Mouse (Mus musculus) forebrain, postnatal 0 days (tissue): ENCODE results near the gene Dot1l. TPM values are rescaled to one million over a fixed set of nuclear protein-coding genes. Genes with fewer than 3 reads are reported as not detected.

Experiments
- ATAC-seq: fragments of 200-750 bp; cut with Nextera tagmentation; 2 replicates; pipeline ENCODE4 v1.8.0; 2017; ENCODE audit warnings: mild to moderate bottlenecking, moderate library complexity
- DNase-seq: peaks from one replicate; pipeline ENCODE4 v3.0.0-alpha.2; 2015
- H3K27ac ChIP-seq: fragments of 300-500 bp; sonication (generic); 2 replicates; pipeline ENCODE4 v1.5.1; 2014; ENCODE audit warnings: low read depth, mild to moderate bottlenecking, antibody characterized with exemption, low read length, moderate library complexity, mixed read lengths
- H3K27me3 ChIP-seq: fragments of 300-500 bp; sonication (generic); 2 replicates; pipeline ENCODE4 v1.6.1; 2014; ENCODE audit warnings: mild to moderate bottlenecking, low read length, mixed read lengths; ENCODE audit not compliant: insufficient read depth
- H3K36me3 ChIP-seq: fragments of 300-500 bp; sonication (generic); 2 replicates; pipeline ENCODE4 v1.6.1; 2014; ENCODE audit warnings: mild to moderate bottlenecking, moderate library complexity; ENCODE audit not compliant: insufficient read depth
- H3K4me1 ChIP-seq: fragments of 300-500 bp; sonication (generic); 2 replicates; pipeline ENCODE4 v1.6.1; 2014; ENCODE audit warnings: antibody characterized with exemption; ENCODE audit not compliant: insufficient read depth
- H3K4me2 ChIP-seq: fragments of 300-500 bp; sonication (generic); 2 replicates; pipeline ENCODE4 v1.6.1; 2014; ENCODE audit warnings: low read depth, mild to moderate bottlenecking, moderate library complexity
- H3K4me3 ChIP-seq: fragments of 300-500 bp; sonication (generic); 2 replicates; pipeline ENCODE4 v1.5.1; 2014; ENCODE audit warnings: low read depth, low read length, mixed read lengths
- H3K9ac ChIP-seq: fragments of 300-500 bp; sonication (generic); 2 replicates; pipeline ENCODE4 v1.6.1; 2014; ENCODE audit warnings: mild to moderate bottlenecking
- H3K9me3 ChIP-seq: fragments of 300-500 bp; sonication (generic); 2 replicates; pipeline ENCODE4 v1.6.1; 2016; ENCODE audit warnings: low read length
- CTCF ChIP-seq: sonication (generic); IDR thresholded peaks from 2 replicates; pipeline ENCODE4 v1.5.1; 2016; ENCODE audit warnings: antibody characterized with exemption, control low read depth, low read depth
- WGBS: fragments of 180-500 bp; shearing (Covaris S2); extraction: QIAGEN DNeasy Blood & Tissue Kit; methylation state at CpG from one replicate; pipeline ENCODE4 v1.1.7; 2014; 5-methylcytosine and 5-hydroxymethylcytosine counted together
- microRNA counts: library from miRNA; unstranded; fragments of <30 nt; microRNA quantifications from one replicate; lab custom pipeline; 2015
- microRNA-seq, 2 experiments: library from miRNA; unstranded; fragments of <30 nt; microRNA quantifications; one replicate each; pipeline ENCODE4; 2016
- polyA plus RNA-seq: library from polyadenylated mRNA; unstranded; fragments of >200 nt; fragmentation: Nextera tagmentation; extraction: Ambion mirVana; gene quantifications from 2 replicates; pipeline ENCODE4 v1.2.1, GENCODE M21; 2015
- total RNA-seq: library from RNA; depleted of rRNA; stranded (reverse); fragments of >200 nt; gene quantifications from 2 replicates; pipeline ENCODE4 v1.2.3, GENCODE M21; 2014; rRNA removed

Gene Dot1l
- total and polyA plus RNA-seq, 2 experiments from 2014 or later = 8.5 to 15.9 TPM

DNA sequence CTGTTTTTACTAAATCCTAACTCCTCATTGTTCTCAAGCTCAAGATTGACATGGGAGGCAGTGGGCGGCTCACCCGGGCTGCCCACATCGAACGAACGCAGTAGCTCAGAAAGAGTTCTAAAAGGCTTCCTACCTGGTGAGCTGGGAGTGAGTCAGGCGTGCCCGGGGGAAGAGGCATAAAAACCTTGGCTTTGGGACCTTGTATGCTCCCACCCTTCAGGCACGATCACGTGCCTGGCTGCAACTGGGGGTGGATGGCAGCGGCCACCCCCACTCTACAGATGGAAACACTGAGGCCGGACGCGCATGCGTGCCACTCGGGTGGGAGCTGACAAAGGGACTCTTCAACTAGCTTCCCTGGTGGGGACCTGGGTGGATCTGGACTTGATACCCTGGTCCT, 87.3 kb downstream of the Dot1l start:
- WGBS = 84% methylated on average over 15 of the region's 15 CpGs
- no peaks in the 10 kb centered on the region for H3K36me3 ChIP-seq
- no peaks in the 10 kb centered on the region for H3K27me3 ChIP-seq
- DNase-seq = no peak
- H3K4me1 ChIP-seq = 0 out of 2 replicates have a peak, but pooled peaks cover 3% of the 10 kb centered on the region
- no peaks in the 10 kb centered on the region for H3K9me3 ChIP-seq
- H3K4me3 ChIP-seq = no peak overlapping the region
- H3K27ac ChIP-seq = no peak overlapping the region
- H3K4me2 ChIP-seq = no peak overlapping the region
- ATAC-seq = no peak
- no peak overlapping the region for H3K9ac ChIP-seq
- no peak for TF ChIP-seq CTCF

DNA sequence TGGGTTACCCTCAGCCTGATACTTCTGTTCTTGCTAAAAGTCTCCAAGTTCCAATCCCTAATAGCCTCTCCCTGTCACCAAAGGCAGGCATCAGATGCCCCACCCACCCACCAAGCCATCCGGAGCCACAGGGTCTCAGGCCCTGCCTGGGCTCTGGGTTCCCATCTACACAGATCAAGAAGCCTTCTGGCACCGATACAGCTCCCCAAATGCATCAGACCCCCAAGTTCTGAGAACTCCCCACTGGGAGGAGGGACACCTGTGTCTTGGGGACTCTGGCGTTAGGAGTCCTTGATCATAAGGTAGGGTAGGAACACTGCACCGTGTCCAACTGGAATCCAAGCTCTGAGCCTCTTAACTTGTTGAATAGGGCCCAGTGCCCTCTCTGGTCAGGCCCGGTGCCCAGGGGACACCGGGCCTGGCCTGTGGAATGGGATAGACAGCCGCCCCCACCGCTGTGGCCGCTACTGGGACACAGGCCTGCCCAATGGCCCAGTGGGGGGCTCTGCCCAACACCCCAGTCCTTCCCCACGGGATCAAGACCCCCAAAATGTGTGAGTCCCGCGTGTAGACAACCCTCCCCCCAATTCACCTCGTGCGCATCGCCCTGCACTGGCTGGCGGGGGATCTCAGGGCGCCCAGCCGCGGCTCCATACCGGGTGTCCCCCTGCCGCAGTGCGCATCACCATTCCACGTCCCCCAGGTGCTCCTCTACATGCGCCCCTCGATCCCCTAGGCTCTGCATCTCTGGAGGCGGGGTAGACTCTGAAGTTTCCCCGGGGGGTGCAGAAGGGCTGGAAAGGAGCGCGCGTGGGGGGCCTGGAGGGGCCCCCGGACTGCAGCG, 88.3 kb downstream of the Dot1l start:
- Histone ChIP-seq H3K9ac (peak overlapping the region; percentile 64), H3K4me2 (peak overlapping the region; percentile 74), H3K27me3 (no peaks in the 10 kb centered on the region), H3K9me3 (no peaks in the 10 kb centered on the region), H3K27ac (no peak overlapping the region), H3K36me3 (no peaks in the 10 kb centered on the region), H3K4me1 (0 out of 2 replicates have a peak, but pooled peaks cover 3% of the 10 kb centered on the region), H3K4me3 (peak overlapping the region; percentile 67)
- TF ChIP-seq CTCF = no peak
- WGBS = 8% methylated on average over 28 of the region's 32 CpGs
- ATAC-seq (peak; percentile 53), DNase-seq (no peak)

GRCm38 (mm10) chr10:80843931-80844547, 89.0 kb downstream of the Dot1l start, which contains the start of gene Lingo3:
Gene Lingo3, minus strand, starts transcription at chr10:80844039.
- 6% methylated on average over 40 of the region's 51 CpGs for WGBS

More at GRCm38 (mm10) chr10:80843931-80844547, 89.0 kb downstream of the Dot1l start, which contains the start of gene Lingo3:
- 0 out of 2 replicates have a peak, but pooled peaks cover 3% of the 10 kb centered on the region for H3K4me1 ChIP-seq
- peak within 1 kb of the TSS; percentile 67 for H3K4me3 ChIP-seq
- ATAC-seq (peak; percentile 86), DNase-seq (peak; percentile 87)
- H3K27ac ChIP-seq = no peak within 1 kb of the TSS
- peak within 1 kb of the TSS; percentile 74 for H3K4me2 ChIP-seq
- H3K27me3 ChIP-seq = no peaks in the 10 kb centered on the region
- peak within 1 kb of the TSS; percentile 64 for H3K9ac ChIP-seq
- TF ChIP-seq CTCF = no peak
- H3K9me3 ChIP-seq = no peaks in the 10 kb centered on the region
- H3K36me3 ChIP-seq = 0 out of 2 replicates have a peak, but pooled peaks cover under 1% of the 10 kb centered on the region

MicroRNAs within 50 kb of the gene (microRNA counts, 519-probe panel; counts per million panel counts)
- microRNA mmu-miR-1982 (lab: Ali Mortazavi, UCI) = not detected

Small RNA genes within 50 kb of the gene (microRNA-seq; reads per million reads assigned to microRNA genes)
- gene Mir1982 = 5.8 to 10.1 reads per million in 2 experiments

Other genes with a start within 250 kb of the Dot1l start
- gene Atp8b3, start 216.1 kb upstream of the Dot1l start, total RNA-seq = 0.05 and 0.38 TPM in 2 replicates
- gene Atp8b3, start 216.1 kb upstream of the Dot1l start, polyA plus RNA-seq = 0.16 and 0.46 TPM in 2 replicates
- 40.3 and 41.9 TPM in 2 replicates for gene Rexo1, start 193.6 kb upstream of the Dot1l start, total RNA-seq
- 27.9 and 30.5 TPM in 2 replicates for gene Rexo1, start 193.6 kb upstream of the Dot1l start, polyA plus RNA-seq
- gene Klf16, start 177.9 kb upstream of the Dot1l start, total RNA-seq = 17.9 and 18.7 TPM in 2 replicates
- gene Klf16, start 177.9 kb upstream of the Dot1l start, polyA plus RNA-seq = 13.3 and 14.1 TPM in 2 replicates
- gene Abhd17a, start 164.9 kb upstream of the Dot1l start, total RNA-seq = 156 and 201 TPM in 2 replicates
- gene Abhd17a, start 164.9 kb upstream of the Dot1l start, polyA plus RNA-seq = 154 and 155 TPM in 2 replicates
- 21.0 and 24.1 TPM in 2 replicates for gene Scamp4, start 152.3 kb upstream of the Dot1l start, total RNA-seq
- 86.8 and 87.9 TPM in 2 replicates for gene Scamp4, start 152.3 kb upstream of the Dot1l start, polyA plus RNA-seq
- gene Adat3, start 152.3 kb upstream of the Dot1l start, total RNA-seq = 3.0 and 4.9 TPM in 2 replicates
- gene Adat3, start 152.3 kb upstream of the Dot1l start, polyA plus RNA-seq = 4.2 and 4.5 TPM in 2 replicates
- gene Gm49322, start 149.2 kb upstream of the Dot1l start, total RNA-seq = 1.2 and 2.7 TPM in 2 replicates
- gene Gm49322, start 149.2 kb upstream of the Dot1l start, polyA plus RNA-seq = 0.58 and 0.69 TPM in 2 replicates
- gene Csnk1g2, start 132.4 kb upstream of the Dot1l start, total RNA-seq = 127 and 135 TPM in 2 replicates
- 91.8 and 94.1 TPM in 2 replicates for gene Csnk1g2, start 132.4 kb upstream of the Dot1l start, polyA plus RNA-seq
- 105 and 131 TPM in 2 replicates for gene Btbd2, start 98.1 kb upstream of the Dot1l start, total RNA-seq
- 70.4 and 77.6 TPM in 2 replicates for gene Btbd2, start 98.1 kb upstream of the Dot1l start, polyA plus RNA-seq
- 55.2 and 69.8 TPM in 2 replicates for gene Mknk2, start 77.1 kb upstream of the Dot1l start, total RNA-seq
- gene Mknk2, start 77.1 kb upstream of the Dot1l start, polyA plus RNA-seq = 42.4 and 43.6 TPM in 2 replicates
- 54.1 and 57.8 TPM in 2 replicates for gene Mob3a, start 53.2 kb upstream of the Dot1l start, total RNA-seq
- 38.9 and 45.9 TPM in 2 replicates for gene Mob3a, start 53.2 kb upstream of the Dot1l start, polyA plus RNA-seq
- gene Izumo4, start 53.0 kb upstream of the Dot1l start, total RNA-seq = 37.9 and 39.5 TPM in 2 replicates
- 34.4 and 36.7 TPM in 2 replicates for gene Izumo4, start 53.0 kb upstream of the Dot1l start, polyA plus RNA-seq
- 137 and 176 TPM in 2 replicates for gene Ap3d1, start 12.9 kb upstream of the Dot1l start, total RNA-seq
- gene Ap3d1, start 12.9 kb upstream of the Dot1l start, polyA plus RNA-seq = 63.8 and 87.7 TPM in 2 replicates
- gene Sf3a2, start 43.0 kb downstream of the Dot1l start, total RNA-seq = 20.4 and 20.6 TPM in 2 replicates
- 66.4 and 73.7 TPM in 2 replicates for gene Sf3a2, start 43.0 kb downstream of the Dot1l start, polyA plus RNA-seq
- 81.1 and 89.0 TPM in 2 replicates for gene Plekhj1, start 43.4 kb downstream of the Dot1l start, total RNA-seq
- gene Plekhj1, start 43.4 kb downstream of the Dot1l start, polyA plus RNA-seq = 96.8 and 107 TPM in 2 replicates
- 0.62 and 0.69 TPM in 2 replicates for gene Amh, start 50.0 kb downstream of the Dot1l start, total RNA-seq
- gene Amh, start 50.0 kb downstream of the Dot1l start, polyA plus RNA-seq = not detected in 2 replicates
- 0.38 TPM in 1 of 2 replicates, not detected in the other for gene Jsrp1, start 58.3 kb downstream of the Dot1l start, total RNA-seq
- 0.70 and 0.76 TPM in 2 replicates for gene Jsrp1, start 58.3 kb downstream of the Dot1l start, polyA plus RNA-seq
- gene Oaz1, start 71.5 kb downstream of the Dot1l start, total RNA-seq = 1,019 and 1,040 TPM in 2 replicates
- 1,146 and 1,244 TPM in 2 replicates for gene Oaz1, start 71.5 kb downstream of the Dot1l start, polyA plus RNA-seq
- gene Lingo3, start 88.8 kb downstream of the Dot1l start, total RNA-seq = 23.3 and 23.7 TPM in 2 replicates
- 18.5 and 20.3 TPM in 2 replicates for gene Lingo3, start 88.8 kb downstream of the Dot1l start, polyA plus RNA-seq
- gene Lsm7, start 100.0 kb downstream of the Dot1l start, total RNA-seq = 158 and 292 TPM in 2 replicates
- gene Lsm7, start 100.0 kb downstream of the Dot1l start, polyA plus RNA-seq = 306 and 392 TPM in 2 replicates
- gene Sppl2b, start 100.1 kb downstream of the Dot1l start, total RNA-seq = 79.2 and 90.3 TPM in 2 replicates
- gene Sppl2b, start 100.1 kb downstream of the Dot1l start, polyA plus RNA-seq = 64.6 and 74.4 TPM in 2 replicates
- 0.08 and 0.33 TPM in 2 replicates for gene Tmprss9, start 116.6 kb downstream of the Dot1l start, total RNA-seq
- 0.18 and 0.22 TPM in 2 replicates for gene Tmprss9, start 116.6 kb downstream of the Dot1l start, polyA plus RNA-seq
- gene Timm13, start 145.8 kb downstream of the Dot1l start, total RNA-seq = 214 and 233 TPM in 2 replicates
- gene Timm13, start 145.8 kb downstream of the Dot1l start, polyA plus RNA-seq = 381 and 448 TPM in 2 replicates
- gene Lmnb2, start 163.0 kb downstream of the Dot1l start, total RNA-seq = 46.1 and 46.5 TPM in 2 replicates
- gene Lmnb2, start 163.0 kb downstream of the Dot1l start, polyA plus RNA-seq = 22.1 and 24.5 TPM in 2 replicates
- gene Gadd45b, start 174.9 kb downstream of the Dot1l start, total RNA-seq = 5.0 and 5.8 TPM in 2 replicates
- gene Gadd45b, start 174.9 kb downstream of the Dot1l start, polyA plus RNA-seq = 6.5 and 7.7 TPM in 2 replicates